Mouse (Mus musculus): Measurements from ENCODE around the gene Baz1b. TPM values are rescaled to one million over a fixed set of nuclear protein-coding genes. Genes with fewer than 3 reads are reported as not detected.

Baz1b gene
- polyA plus RNA-seq, 1 experiment = 14.7 TPM

- TF ChIP-seq CTCF (IDR thresholded peaks at IDR 0.05; ENCODE audit: extremely low read depth, insufficient read length, insufficient replicate concordance, low read depth, low read length) (no peak), POLR2A (IDR thresholded peaks at IDR 0.05; ENCODE audit: low read depth, low read length) (no peak)
- Histone ChIP-seq H3K4me3 (ENCODE audit: low read depth, low read length) (no peak overlapping the region), H3K36me3 (ENCODE audit: control insufficient read depth, insufficient read depth, low read length) (no peaks in the 10 kb centered on the region), H3K4me1 (ENCODE audit: control insufficient read depth, insufficient read depth, insufficient read length, low read length) (0 out of 2 replicates have a peak, but pooled peaks cover 3% of the 10 kb centered on the region), H3K27ac (ENCODE audit: insufficient read depth, low read depth, low read length) (no peak overlapping the region), H3K27me3 (ENCODE audit: control insufficient read depth, insufficient read depth, low read length) (no peaks in the 10 kb centered on the region)
- 74% methylated on average over 12 of the region's 12 CpGs for WGBS
Observed at GRCm38 (mm10) chr5:135271563-135272165, 84.6 kb downstream of the Baz1b start.

- Histone ChIP-seq H3K4me1 (ENCODE audit: control insufficient read depth, insufficient read depth, insufficient read length, low read length) (0 out of 2 replicates have a peak, but pooled peaks cover 7% of the 10 kb centered on the region), H3K27me3 (ENCODE audit: control insufficient read depth, insufficient read depth, low read length) (no peaks in the 10 kb centered on the region), H3K4me3 (ENCODE audit: low read depth, low read length) (no peak overlapping the region), H3K27ac (ENCODE audit: insufficient read depth, low read depth, low read length) (no peak overlapping the region), H3K36me3 (ENCODE audit: control insufficient read depth, insufficient read depth, low read length) (no peaks in the 10 kb centered on the region)
- 64% methylated on average over 15 of the region's 15 CpGs for WGBS
- TF ChIP-seq POLR2A (IDR thresholded peaks at IDR 0.05; ENCODE audit: low read depth, low read length) (no peak), CTCF (IDR thresholded peaks at IDR 0.05; ENCODE audit: extremely low read depth, insufficient read length, insufficient replicate concordance, low read depth, low read length) (no peak)
Observed at GRCm38 (mm10) chr5:135274663-135275396, 87.8 kb downstream of the Baz1b start.

GRCm38 (mm10) chr5:135276597-135276996 is 89.5 kb downstream of the Baz1b start:
- H3K36me3 ChIP-seq (ENCODE audit: control insufficient read depth, insufficient read depth, low read length) = no peaks in the 10 kb centered on the region
- H3K27me3 ChIP-seq (ENCODE audit: control insufficient read depth, insufficient read depth, low read length) = no peaks in the 10 kb centered on the region
- TF ChIP-seq POLR2A (IDR thresholded peaks at IDR 0.05; ENCODE audit: low read depth, low read length) (no peak), CTCF (IDR thresholded peaks at IDR 0.05; ENCODE audit: extremely low read depth, insufficient read length, insufficient replicate concordance, low read depth, low read length) (no peak)
- H3K4me3 ChIP-seq (ENCODE audit: low read depth, low read length) = peak overlapping the region; percentile 17
- WGBS = 14% methylated on average over 36 of the region's 36 CpGs
- H3K27ac ChIP-seq (ENCODE audit: insufficient read depth, low read depth, low read length) = no peak overlapping the region
- 0 out of 2 replicates have a peak, but pooled peaks cover 7% of the 10 kb centered on the region for H3K4me1 ChIP-seq (ENCODE audit: control insufficient read depth, insufficient read depth, insufficient read length, low read length)

- WGBS = 67% methylated on average over 9 of the region's 9 CpGs
- Histone ChIP-seq H3K27ac (ENCODE audit: insufficient read depth, low read depth, low read length) (no peak overlapping the region), H3K4me1 (ENCODE audit: control insufficient read depth, insufficient read depth, insufficient read length, low read length) (0 out of 2 replicates have a peak, but pooled peaks cover 7% of the 10 kb centered on the region), H3K27me3 (ENCODE audit: control insufficient read depth, insufficient read depth, low read length) (no peaks in the 10 kb centered on the region), H3K4me3 (ENCODE audit: low read depth, low read length) (no peak overlapping the region), H3K36me3 (ENCODE audit: control insufficient read depth, insufficient read depth, low read length) (no peaks in the 10 kb centered on the region)
- no peak for TF ChIP-seq POLR2A (IDR thresholded peaks at IDR 0.05; ENCODE audit: low read depth, low read length)
- TF ChIP-seq CTCF (IDR thresholded peaks at IDR 0.05; ENCODE audit: extremely low read depth, insufficient read length, insufficient replicate concordance, low read depth, low read length) = no peak
Observed at GRCm38 (mm10) chr5:135280226-135280625, 93.2 kb downstream of the Baz1b start.

GRCm38 (mm10) chr5:135285211-135285610 is 98.1 kb downstream of the Baz1b start:
- Histone ChIP-seq H3K4me1 (ENCODE audit: control insufficient read depth, insufficient read depth, insufficient read length, low read length) (no peaks in the 10 kb centered on the region), H3K36me3 (ENCODE audit: control insufficient read depth, insufficient read depth, low read length) (no peaks in the 10 kb centered on the region), H3K4me3 (ENCODE audit: low read depth, low read length) (no peak overlapping the region), H3K27me3 (ENCODE audit: control insufficient read depth, insufficient read depth, low read length) (no peaks in the 10 kb centered on the region), H3K27ac (ENCODE audit: insufficient read depth, low read depth, low read length) (no peak overlapping the region)
- 75% methylated on average over 3 of the region's 3 CpGs for WGBS
- TF ChIP-seq CTCF (IDR thresholded peaks at IDR 0.05; ENCODE audit: extremely low read depth, insufficient read length, insufficient replicate concordance, low read depth, low read length) (no peak), POLR2A (IDR thresholded peaks at IDR 0.05; ENCODE audit: low read depth, low read length) (no peak)

- Histone ChIP-seq H3K36me3 (ENCODE audit: control insufficient read depth, insufficient read depth, low read length) (no peaks in the 10 kb centered on the region), H3K4me3 (ENCODE audit: low read depth, low read length) (no peak overlapping the region), H3K27ac (ENCODE audit: insufficient read depth, low read depth, low read length) (no peak overlapping the region), H3K27me3 (ENCODE audit: control insufficient read depth, insufficient read depth, low read length) (no peaks in the 10 kb centered on the region), H3K4me1 (ENCODE audit: control insufficient read depth, insufficient read depth, insufficient read length, low read length) (no peaks in the 10 kb centered on the region)
- peak; percentile 74 for TF ChIP-seq CTCF (IDR thresholded peaks at IDR 0.05; ENCODE audit: extremely low read depth, insufficient read length, insufficient replicate concordance, low read depth, low read length)
- TF ChIP-seq POLR2A (IDR thresholded peaks at IDR 0.05; ENCODE audit: low read depth, low read length) = no peak
- WGBS = 1% methylated on average over 6 of the region's 6 CpGs
Observed at GRCm38 (mm10) chr5:135286185-135286584, 99.1 kb downstream of the Baz1b start.

- H3K27me3 ChIP-seq (ENCODE audit: control insufficient read depth, insufficient read depth, low read length) = no peaks in the 10 kb centered on the region
- H3K4me3 ChIP-seq (ENCODE audit: low read depth, low read length) = no peak overlapping the region
- H3K36me3 ChIP-seq (ENCODE audit: control insufficient read depth, insufficient read depth, low read length) = no peaks in the 10 kb centered on the region
- 79% methylated on average over 5 of the region's 5 CpGs for WGBS
- H3K4me1 ChIP-seq (ENCODE audit: control insufficient read depth, insufficient read depth, insufficient read length, low read length) = no peaks in the 10 kb centered on the region
- TF ChIP-seq CTCF (IDR thresholded peaks at IDR 0.05; ENCODE audit: extremely low read depth, insufficient read length, insufficient replicate concordance, low read depth, low read length) (no peak), POLR2A (IDR thresholded peaks at IDR 0.05; ENCODE audit: low read depth, low read length) (no peak)
- no peak overlapping the region for H3K27ac ChIP-seq (ENCODE audit: insufficient read depth, low read depth, low read length)
Observed at GRCm38 (mm10) chr5:135286926-135287325, 99.9 kb downstream of the Baz1b start.

Measured in small intestine, adult 2 months (tissue).